Mouse (Mus musculus) gastrocnemius, postnatal 36 days (tissue): ENCODE measurements around the gene Enpp6. TPM values are rescaled to one million over a fixed set of nuclear protein-coding genes. Genes with fewer than 3 reads are reported as not detected.

ENCODE experiments used
- DNase-seq, 2 experiments: peaks; one replicate each; pipeline ENCODE4 v3.0.0; 2022
- intact Hi-C: fragments of 180-260 bp; cut with DNase I; formaldehyde crosslinking; loops from one replicate; pipeline ENCODE4 v1.15.1; 2025
- long read RNA-seq, 2 experiments: library from polyadenylated mRNA; stranded (forward); transcript quantifications; one replicate each; pipeline ENCODE4 v2.0.0; 2021
- total RNA-seq, 2 experiments: library from RNA; stranded (reverse); gene quantifications; 2 replicates each; pipeline ENCODE4 v1.2.3; 2021

Enpp6 gene
- 1 to 10 TPM; 1.1 TPM for total RNA-seq
- long read RNA-seq, experiment 1, partial matches to known transcripts, result 0 of 2 reads
- long read RNA-seq, experiment 1, other reads (novel, unspliced or antisense), result 2 of 2 reads
- long read RNA-seq, experiment 2, result 0 reads

GRCm38 (mm10) chr8:46986386-46987140 lies at the start of gene Enpp6:
Gene Enpp6, plus strand, starts transcription at chr8:46986887.
- intact Hi-C loops, result no loop called here
- no peak for DNase-seq

DNA sequence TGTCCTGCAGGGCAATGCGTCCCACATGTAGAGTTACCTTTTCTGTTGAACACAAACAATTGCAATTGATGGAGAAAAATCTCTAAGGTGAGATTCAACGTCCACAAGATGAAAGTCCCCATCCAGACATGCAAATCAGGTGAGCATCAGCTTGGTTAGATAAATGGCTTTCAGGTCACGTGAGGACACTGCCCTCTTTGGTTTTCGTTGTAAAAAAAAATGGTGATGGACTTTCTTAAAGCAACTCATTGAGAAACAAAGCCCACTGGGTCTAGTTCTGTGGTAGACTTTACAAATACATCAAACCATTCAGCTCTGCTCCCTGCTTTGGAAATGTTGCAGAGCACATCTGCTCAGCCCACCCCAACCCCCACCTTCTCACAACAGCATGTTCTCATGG lies 48.5 kb upstream of the Enpp6 start:
- no peak for DNase-seq
- intact Hi-C loops, result loop anchor here (5.0 kb wide), 1 partner anchor 201 kb away; the partner anchor contains the start of gene Irf2

- peak; percentile 14 to 18 for DNase-seq
These were observed 45.4 kb upstream of the Enpp6 start for GRCm38 (mm10) chr8:46941295-46941694.

GRCm38 (mm10) chr8:46941731-46942650 lies 44.7 kb upstream of the Enpp6 start:
- DNase-seq, result peak in 1 of 2 experiments; percentile 4
- intact Hi-C loops, result no loop called here

More at GRCm38 (mm10) chr8:46941295-46941694, 45.4 kb upstream of the Enpp6 start:
- intact Hi-C loops, result no loop called here

- intact Hi-C loops, result no loop called here
- peak in 1 of 2 experiments; percentile 4 for DNase-seq
These were observed 44.0 kb upstream of the Enpp6 start for GRCm38 (mm10) chr8:46942651-46943024.

DNA sequence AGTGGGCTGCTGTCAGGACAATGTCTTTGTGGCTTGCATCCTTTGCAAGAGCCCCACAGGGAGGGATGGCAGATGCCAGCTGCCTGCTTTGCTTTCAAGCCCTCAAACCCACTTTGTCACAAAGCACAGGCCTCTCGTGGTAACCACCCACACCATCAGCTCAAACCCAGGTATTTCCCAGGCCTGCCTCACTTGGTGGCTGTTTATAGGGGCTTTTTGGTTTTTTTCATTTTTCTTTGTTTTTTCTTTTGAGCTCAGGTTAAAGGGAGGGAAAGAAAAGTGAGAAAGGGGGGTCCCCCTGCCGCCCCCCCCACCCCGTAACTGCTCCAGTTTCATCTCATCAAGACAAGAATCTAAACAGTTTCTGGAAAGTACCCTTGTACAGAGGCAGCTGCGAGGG lies 43.4 kb upstream of the Enpp6 start:
- DNase-seq, result no peak
- intact Hi-C loops, result no loop called here

DNA sequence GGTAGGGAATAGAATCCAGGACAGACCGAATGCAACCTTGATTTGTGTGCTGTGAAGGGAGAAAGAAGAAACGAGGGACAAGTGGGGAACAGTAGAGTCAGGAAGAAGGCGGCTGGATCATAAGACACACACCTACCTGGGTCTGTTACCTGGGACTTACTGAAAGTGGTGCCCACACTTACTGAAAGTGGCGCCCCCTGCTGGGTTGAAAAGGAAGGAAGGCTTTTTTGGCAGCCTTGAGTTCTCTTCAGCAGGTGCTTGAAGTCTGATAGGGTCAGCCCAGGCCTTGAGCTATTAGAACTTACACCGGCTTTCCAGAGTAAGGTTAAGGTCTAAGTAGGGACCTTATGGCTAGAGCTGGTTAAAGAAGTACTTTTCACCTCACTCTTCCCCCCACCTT lies 40.5 kb upstream of the Enpp6 start:
- intact Hi-C loops, result no loop called here
- no peak for DNase-seq

- intact Hi-C loops, result no loop called here
- DNase-seq, result no peak
These were observed 38.5 kb upstream of the Enpp6 start for GRCm38 (mm10) chr8:46948091-46948757.

GRCm38 (mm10) chr8:46953472-46953871 lies 33.2 kb upstream of the Enpp6 start:
- intact Hi-C loops, result loop anchor here (5.0 kb wide), 1 partner anchor 216 kb away; the partner anchor contains the start of gene Irf2
- peak; percentile 53 to 62 for DNase-seq

DNA sequence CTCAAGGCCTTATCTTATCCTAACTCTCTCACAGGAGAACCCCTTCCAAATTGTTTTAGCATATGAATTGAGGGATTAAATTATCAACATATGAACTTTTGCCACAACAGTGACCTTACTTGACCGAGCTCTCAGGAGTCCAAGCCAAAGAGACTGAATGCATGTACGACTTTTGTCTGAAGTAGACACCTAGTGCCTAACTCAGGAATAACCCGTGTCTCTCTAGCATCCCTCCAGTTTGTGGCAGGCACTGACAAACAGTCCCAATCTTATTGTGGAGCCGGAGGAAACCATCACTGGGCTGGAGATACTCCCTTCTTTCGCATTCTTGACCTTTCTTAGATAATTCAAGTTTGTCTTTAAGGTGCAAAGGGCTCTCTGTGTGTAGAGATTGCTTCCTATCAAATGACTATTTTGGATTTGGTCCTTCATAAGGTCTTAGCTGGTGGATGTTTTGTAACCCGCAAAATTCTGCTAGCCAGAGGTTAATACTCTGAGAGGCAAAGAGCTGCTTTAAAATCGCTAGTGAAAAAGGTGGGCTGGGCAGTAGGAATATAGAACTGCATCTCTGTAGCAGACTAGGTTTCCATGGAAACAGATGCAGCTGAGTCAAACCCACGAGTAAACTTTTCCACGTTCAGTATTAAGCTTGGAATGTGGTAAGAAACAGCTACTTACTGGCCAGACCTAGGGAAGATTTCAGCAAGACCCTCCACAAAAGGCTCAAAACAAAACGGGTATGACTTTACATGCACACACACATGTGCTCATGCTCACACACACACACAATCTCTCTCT lies 23.9 kb upstream of the Enpp6 start:
- no peak for DNase-seq
- intact Hi-C loops, result no loop called here

DNA sequence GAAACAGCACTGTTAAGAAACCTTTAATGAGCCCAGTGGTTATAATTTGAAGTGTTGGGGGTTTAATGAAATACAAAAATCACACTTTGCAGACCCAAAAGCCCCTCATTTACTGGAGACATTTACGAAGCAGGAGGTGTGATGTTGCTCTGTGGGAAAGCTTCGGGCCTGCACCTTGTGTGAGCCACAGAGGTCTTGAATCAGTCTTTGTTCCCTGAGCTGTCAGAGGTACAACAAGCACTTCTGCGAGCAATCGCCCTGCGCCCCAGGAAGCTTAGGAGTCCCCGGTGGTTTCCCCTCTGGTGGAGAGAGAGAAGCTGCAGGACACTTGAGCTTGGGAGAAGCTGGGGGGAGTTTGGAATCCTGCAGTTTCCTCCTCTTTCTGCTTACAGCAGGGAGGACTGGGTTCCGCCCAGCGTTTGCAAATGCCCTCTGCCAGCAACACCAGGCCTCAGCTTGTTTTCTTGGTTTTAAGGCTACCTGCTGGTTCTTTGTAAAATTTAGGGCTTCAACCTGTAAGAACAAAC lies 23.0 kb upstream of the Enpp6 start:
- intact Hi-C loops, result no loop called here
- DNase-seq, result no peak

DNA sequence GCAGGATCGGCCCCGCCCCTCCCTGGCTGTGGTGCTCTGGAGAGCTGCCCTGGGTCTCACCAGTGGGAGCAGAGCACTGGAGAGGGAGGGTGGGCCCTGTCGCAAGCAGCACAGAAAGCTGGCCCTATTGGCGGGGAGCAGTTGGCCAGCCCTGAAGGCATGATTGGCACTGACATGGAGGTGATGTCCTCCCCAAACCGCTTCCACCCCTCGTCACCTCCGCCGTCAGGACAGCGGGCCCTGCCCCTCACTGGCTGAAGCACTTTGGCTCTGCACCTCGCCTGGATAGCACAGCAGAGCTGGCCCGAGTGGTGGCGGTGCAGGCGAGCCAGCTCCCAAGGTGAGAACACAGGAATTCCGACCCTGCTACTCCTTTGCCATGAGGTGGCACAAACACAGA lies 20.9 kb upstream of the Enpp6 start:
- no peak for DNase-seq
- intact Hi-C loops, result no loop called here

GRCm38 (mm10) chr8:46968721-46969120 lies 18.0 kb upstream of the Enpp6 start:
- no peak for DNase-seq
- intact Hi-C loops, result no loop called here

GRCm38 (mm10) chr8:46969386-46969785 lies 17.3 kb upstream of the Enpp6 start:
- DNase-seq, result no peak
- intact Hi-C loops, result no loop called here

GRCm38 (mm10) chr8:46977376-46977775 lies 9.3 kb upstream of the Enpp6 start:
- intact Hi-C loops, result no loop called here
- DNase-seq, result no peak

- intact Hi-C loops, result no loop called here
- DNase-seq, result no peak
These were observed 4.5 kb upstream of the Enpp6 start for GRCm38 (mm10) chr8:46982166-46982565.

DNA sequence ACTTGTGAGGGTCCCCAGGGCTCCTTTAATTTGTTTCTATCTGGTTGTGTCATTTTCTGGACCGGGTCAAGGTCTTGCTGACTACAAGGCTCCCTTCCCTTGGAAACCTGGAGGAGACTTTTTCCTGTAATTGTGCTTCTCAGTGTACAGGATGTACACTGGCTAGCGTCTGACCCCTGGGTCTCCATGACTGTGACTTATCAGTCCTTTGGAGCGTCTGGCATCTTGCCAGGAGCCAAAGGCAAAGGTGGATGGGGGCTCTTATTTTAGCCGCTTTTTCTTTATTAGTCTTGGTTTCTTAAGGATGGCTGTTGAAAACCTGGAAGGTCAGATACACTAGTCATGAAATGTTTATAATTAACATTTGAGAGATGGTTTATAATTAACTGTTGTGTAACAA lies 3.9 kb upstream of the Enpp6 start:
- DNase-seq, result no peak
- intact Hi-C loops, result no loop called here

- intact Hi-C loops, result no loop called here
- no peak for DNase-seq
These were observed 2.0 kb upstream of the Enpp6 start for GRCm38 (mm10) chr8:46984647-46985046.

DNA sequence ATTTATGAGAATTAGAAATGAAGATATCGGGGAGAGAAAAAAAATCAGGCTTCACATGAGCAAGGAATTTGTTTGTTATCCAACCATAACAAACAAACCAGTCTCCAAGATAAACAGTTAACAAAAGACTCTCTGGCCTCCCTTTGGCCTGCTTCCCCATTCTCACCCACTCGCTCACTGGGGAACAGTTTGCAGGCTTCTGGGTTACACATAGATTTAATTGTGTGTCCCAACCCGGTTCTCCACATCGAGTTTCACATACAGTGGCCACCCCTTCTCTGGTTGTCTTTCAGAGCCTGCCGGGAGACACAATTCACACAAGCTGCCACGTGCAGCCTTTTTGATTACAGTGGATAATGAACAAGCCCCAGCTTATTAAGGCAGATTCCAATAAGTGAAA lies 1.7 kb downstream of the Enpp6 start:
- intact Hi-C loops, result no loop called here

DNA sequence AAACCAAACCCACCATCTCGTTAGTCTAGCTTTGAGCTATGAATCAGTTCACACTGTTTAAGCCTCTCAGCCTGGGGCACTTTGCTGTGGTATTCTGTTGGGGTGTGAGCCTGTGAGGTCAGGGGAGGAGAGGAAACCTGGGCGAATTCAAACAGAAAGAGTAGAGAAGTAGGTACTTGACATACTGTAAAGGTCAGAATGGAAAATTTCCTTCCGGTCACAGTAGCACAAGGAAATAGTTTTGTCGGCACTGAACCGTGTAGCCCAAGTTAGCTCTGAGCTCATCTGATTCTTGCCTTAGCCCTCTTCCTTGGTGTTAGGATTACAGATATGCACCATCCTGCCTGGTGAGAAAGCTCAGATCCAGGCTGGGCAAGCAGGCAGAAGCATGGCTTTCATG lies 4.4 kb downstream of the Enpp6 start:
- intact Hi-C loops, result no loop called here
- DNase-seq, result no peak

More for the DNA sequence above, 1.7 kb downstream of the Enpp6 start:
- no peak for DNase-seq
